Mouse (Mus musculus) liver, adult 2 months (tissue): Measurements from ENCODE around the gene Ikzf2.

Experiments used
- CTCF ChIP-seq: fragments of 200-500 bp; IDR thresholded peaks from 2 replicates; pipeline ENCODE4 v1.5.1; 2011; ENCODE audit warnings: low read depth, low read length, control low read depth
- POLR2A ChIP-seq: fragments of 200-500 bp; IDR thresholded peaks from 2 replicates; pipeline ENCODE4 v1.6.1; 2011; ENCODE audit warnings: low read length, control low read depth; ENCODE audit not compliant: insufficient read depth; ENCODE audit errors: extremely low read depth

GRCm38 (mm10) chr1:69686741-69687075, 337 bp downstream of the Ikzf2 start:
- TF ChIP-seq CTCF (no peak), POLR2A (no peak)
